Mouse (Mus musculus): ENCODE data around the gene Olfr691.
"Not testable (repeated sequence)": the region's sequence is repeated elsewhere in the genome, so short reads cannot be mapped to it uniquely, and the experiment has no call there.

Gene Olfr691

DNA sequence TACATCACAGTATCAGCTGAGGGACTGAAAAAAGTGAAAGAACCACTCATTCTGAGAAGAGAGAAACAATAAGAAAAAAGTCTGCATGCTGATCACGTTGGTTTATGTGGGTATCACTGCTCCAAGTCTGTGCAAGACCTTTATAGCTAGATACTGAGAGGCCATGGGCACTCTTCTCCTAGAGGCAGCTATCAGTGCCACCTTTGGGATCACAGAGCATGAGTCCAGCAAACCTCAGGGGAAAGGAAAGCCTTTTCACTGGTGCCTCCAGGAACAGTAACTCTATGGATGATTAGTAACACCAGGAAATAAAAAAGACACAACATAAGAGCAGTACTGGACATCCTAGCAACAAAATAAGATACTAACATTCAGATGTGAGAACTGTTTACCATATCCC is at the start of gene Olfr691:
TSS of gene Olfr691 (minus strand) at position 101 of the 400 bp plus-strand sequence.
- in situ Hi-C loops (cut with MboI; ENCODE audit: low pct_unique_long_range_greater_than_20kb in 1 of 2, low sequenced_read_pairs in 2 of 2, unreplicated experiment in 1 of 2), result no loop called here

GRCm38 (mm10) chr7:105390236-105390635 is 48.2 kb upstream of the Olfr691 start:
- in situ Hi-C loops (cut with MboI; ENCODE audit: low pct_unique_long_range_greater_than_20kb in 1 of 2, low sequenced_read_pairs in 2 of 2, unreplicated experiment in 1 of 2), result loop anchor here in 1 of 2 experiments (25.0 kb wide), 1 partner anchor 1153 kb away; the partner anchor contains the start of gene Trim34a

GRCm38 (mm10) chr7:105387696-105388095 is 45.6 kb upstream of the Olfr691 start:
- in situ Hi-C loops (cut with MboI; ENCODE audit: low pct_unique_long_range_greater_than_20kb in 1 of 2, low sequenced_read_pairs in 2 of 2, unreplicated experiment in 1 of 2), result loop anchor here in 1 of 2 experiments (25.0 kb wide), 1 partner anchor 1150 kb away; the partner anchor contains the start of gene Trim34a

- in situ Hi-C loops (cut with MboI; ENCODE audit: low pct_unique_long_range_greater_than_20kb in 1 of 2, low sequenced_read_pairs in 2 of 2, unreplicated experiment in 1 of 2), result loop anchor here in 1 of 2 experiments (25.0 kb wide), 1 partner anchor 1143 kb away; the partner anchor contains the start of gene Trim34a
These were observed 38.3 kb upstream of the Olfr691 start for GRCm38 (mm10) chr7:105380329-105380728.

DNA sequence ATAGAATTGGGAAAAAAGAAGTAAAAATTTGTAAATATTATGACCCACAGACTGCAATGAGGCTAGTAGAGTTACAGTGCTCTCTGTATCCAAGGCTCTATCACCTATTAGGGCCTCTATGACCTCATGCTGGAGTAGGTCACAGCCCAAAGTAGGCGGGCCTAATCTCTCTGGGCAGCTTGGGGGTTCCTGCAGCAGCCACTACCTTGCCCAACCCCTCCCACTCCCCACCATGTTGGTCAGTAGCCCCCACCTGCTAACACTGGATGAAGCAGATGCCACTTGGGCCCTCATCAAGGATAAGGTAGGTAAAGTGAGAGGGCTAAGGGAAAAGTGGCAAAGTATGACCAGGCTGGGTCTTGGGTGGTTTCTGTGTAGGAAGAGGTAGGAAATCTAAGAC is 32.8 kb upstream of the Olfr691 start, which contains the start of gene Gm5901:
TSS of gene Gm5901 (plus strand) at position 173 of the 400 bp plus-strand sequence.
- in situ Hi-C loops (cut with MboI; ENCODE audit: low pct_unique_long_range_greater_than_20kb in 1 of 2, low sequenced_read_pairs in 2 of 2, unreplicated experiment in 1 of 2), result loop anchor here in 1 of 2 experiments (25.0 kb wide), 1 partner anchor 1138 kb away; the partner anchor contains the start of gene Trim34a

- in situ Hi-C loops (cut with MboI; ENCODE audit: low pct_unique_long_range_greater_than_20kb in 1 of 2, low sequenced_read_pairs in 2 of 2, unreplicated experiment in 1 of 2), result no loop called here
These were observed 31.9 kb upstream of the Olfr691 start for GRCm38 (mm10) chr7:105373976-105374375.

DNA sequence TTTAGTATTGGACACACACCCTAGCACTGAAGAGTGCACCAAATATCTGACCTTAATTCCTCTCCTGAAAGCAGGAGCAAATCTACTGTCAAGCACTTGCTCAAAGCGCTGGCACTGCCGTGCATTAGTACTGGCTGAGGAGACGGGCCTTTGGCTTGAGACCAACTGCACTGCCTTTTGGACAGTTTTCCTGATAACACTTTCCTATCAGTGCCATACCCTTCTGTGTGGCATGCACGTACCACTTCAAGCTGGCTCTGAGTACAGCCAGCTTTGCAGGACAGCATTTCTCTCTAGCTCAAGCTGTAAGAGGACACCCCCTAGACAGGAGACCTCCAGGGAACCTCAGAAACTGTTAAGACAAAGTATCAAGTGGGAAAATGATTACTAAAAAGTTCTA is 31.4 kb upstream of the Olfr691 start:
- in situ Hi-C loops (cut with MboI; ENCODE audit: low pct_unique_long_range_greater_than_20kb in 1 of 2, low sequenced_read_pairs in 2 of 2, unreplicated experiment in 1 of 2), result no loop called here

DNA sequence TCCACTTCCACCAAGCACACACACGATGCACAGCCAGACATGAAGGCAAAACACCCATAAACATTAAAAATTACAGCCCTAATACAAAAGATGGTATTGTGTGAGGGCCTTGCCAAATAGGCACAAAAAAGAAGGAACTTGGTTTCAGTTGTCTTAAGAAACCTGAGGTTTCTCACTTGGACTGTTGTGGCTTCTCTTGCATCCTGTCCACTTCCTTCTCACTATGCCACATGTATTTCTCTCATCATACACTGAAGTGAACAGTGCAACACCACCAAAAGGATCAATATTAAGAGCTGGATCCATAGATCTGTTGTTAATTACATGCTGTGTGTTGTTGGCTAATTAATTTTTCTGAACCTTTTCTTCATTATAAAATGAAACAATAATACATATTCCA is 30.8 kb upstream of the Olfr691 start:
- in situ Hi-C loops (cut with MboI; ENCODE audit: low pct_unique_long_range_greater_than_20kb in 1 of 2, low sequenced_read_pairs in 2 of 2, unreplicated experiment in 1 of 2), result no loop called here

- in situ Hi-C loops (cut with MboI; ENCODE audit: low pct_unique_long_range_greater_than_20kb in 1 of 2, low sequenced_read_pairs in 2 of 2, unreplicated experiment in 1 of 2), result no loop called here
These were observed 26.5 kb upstream of the Olfr691 start for GRCm38 (mm10) chr7:105368521-105368920.

- in situ Hi-C loops (cut with MboI; ENCODE audit: low pct_unique_long_range_greater_than_20kb in 1 of 2, low sequenced_read_pairs in 2 of 2, unreplicated experiment in 1 of 2), result no loop called here
These were observed 25.9 kb upstream of the Olfr691 start, which contains the start of gene Olfr692 for GRCm38 (mm10) chr7:105367930-105368329. TSS of gene Olfr692 (plus strand) at chr7:105368230.

DNA sequence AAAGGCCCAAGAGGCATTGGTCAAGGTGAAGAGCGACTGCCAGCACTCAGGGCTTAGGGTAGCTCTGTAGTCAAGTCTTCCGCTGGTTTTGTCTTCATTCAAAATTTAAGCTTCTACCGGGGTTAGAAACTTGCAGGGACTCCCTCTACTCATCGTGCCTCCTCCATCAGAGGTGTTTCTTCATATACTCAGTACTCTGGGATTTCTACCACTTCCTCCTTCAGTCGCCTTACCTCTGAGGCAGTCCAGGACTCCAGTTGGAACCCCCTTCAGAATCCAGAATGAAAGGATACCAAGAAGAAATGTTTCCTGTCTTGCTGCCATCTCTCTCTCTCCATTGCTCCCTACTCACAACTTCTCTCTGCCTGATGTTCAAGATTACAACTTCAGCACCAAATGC is 25.2 kb upstream of the Olfr691 start:
- in situ Hi-C loops (cut with MboI; ENCODE audit: low pct_unique_long_range_greater_than_20kb in 1 of 2, low sequenced_read_pairs in 2 of 2, unreplicated experiment in 1 of 2), result no loop called here

GRCm38 (mm10) chr7:105361713-105362112 is 19.6 kb upstream of the Olfr691 start:
- in situ Hi-C loops (cut with MboI; ENCODE audit: low pct_unique_long_range_greater_than_20kb in 1 of 2, low sequenced_read_pairs in 2 of 2, unreplicated experiment in 1 of 2), result no loop called here

GRCm38 (mm10) chr7:105356487-105356886 is 14.4 kb upstream of the Olfr691 start:
- in situ Hi-C loops (cut with MboI; ENCODE audit: low pct_unique_long_range_greater_than_20kb in 1 of 2, low sequenced_read_pairs in 2 of 2, unreplicated experiment in 1 of 2), result not testable (repeated sequence)

- in situ Hi-C loops (cut with MboI; ENCODE audit: low pct_unique_long_range_greater_than_20kb in 1 of 2, low sequenced_read_pairs in 2 of 2, unreplicated experiment in 1 of 2), result not testable (repeated sequence)
These were observed 14.0 kb upstream of the Olfr691 start for GRCm38 (mm10) chr7:105356064-105356463.

DNA sequence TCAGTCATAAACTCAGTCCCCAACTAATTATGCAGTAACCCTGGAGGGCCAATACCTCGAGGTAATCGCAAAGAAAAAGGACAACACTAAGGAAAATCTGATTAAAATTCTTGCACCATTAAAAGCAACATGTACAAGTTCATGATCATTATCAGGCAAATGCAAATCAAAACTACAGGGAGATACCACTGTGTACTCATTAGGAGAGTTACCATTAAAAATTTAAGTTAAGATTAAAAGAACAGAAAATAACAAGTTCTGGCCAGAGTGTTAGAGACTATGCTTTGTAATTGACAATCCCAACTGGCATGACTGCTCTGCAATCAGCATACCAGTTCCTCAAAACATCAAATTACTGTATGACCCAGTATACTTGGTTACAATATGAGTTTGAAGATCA is 682 bp upstream of the Olfr691 start:
- in situ Hi-C loops (cut with MboI; ENCODE audit: low pct_unique_long_range_greater_than_20kb in 1 of 2, low sequenced_read_pairs in 2 of 2, unreplicated experiment in 1 of 2), result no loop called here

- in situ Hi-C loops (cut with MboI; ENCODE audit: low pct_unique_long_range_greater_than_20kb in 1 of 2, low sequenced_read_pairs in 2 of 2, unreplicated experiment in 1 of 2), result no loop called here
These were observed 8.1 kb downstream of the Olfr691 start, which contains the start of gene Olfr690 for GRCm38 (mm10) chr7:105334004-105334403. TSS of gene Olfr690 (minus strand) at chr7:105334104.

DNA sequence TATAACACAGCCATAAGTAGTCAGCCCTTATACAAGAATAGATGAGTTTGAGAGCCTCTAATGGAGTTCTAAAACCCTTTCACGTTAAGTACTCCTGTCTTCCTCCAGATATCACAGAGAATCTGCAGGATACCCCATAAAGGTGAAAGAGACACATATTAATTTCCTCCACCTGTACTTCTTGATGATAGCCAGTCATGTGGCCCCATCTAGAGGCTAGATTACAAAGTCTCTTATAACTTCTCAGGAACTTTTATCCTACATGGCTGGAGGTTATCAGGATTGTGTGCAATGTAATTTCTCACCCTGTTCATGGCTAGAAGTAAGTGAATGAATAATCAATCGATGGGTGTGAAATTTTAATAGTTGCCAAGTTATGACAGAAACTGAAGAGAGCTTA is 16.8 kb downstream of the Olfr691 start:
- in situ Hi-C loops (cut with MboI; ENCODE audit: low pct_unique_long_range_greater_than_20kb in 1 of 2, low sequenced_read_pairs in 2 of 2, unreplicated experiment in 1 of 2), result no loop called here

- in situ Hi-C loops (cut with MboI; ENCODE audit: low pct_unique_long_range_greater_than_20kb in 1 of 2, low sequenced_read_pairs in 2 of 2, unreplicated experiment in 1 of 2), result no loop called here
These were observed 31.2 kb downstream of the Olfr691 start, which contains the start of gene Olfr689 for GRCm38 (mm10) chr7:105310865-105311264. TSS of gene Olfr689 (plus strand) at chr7:105311165.

DNA sequence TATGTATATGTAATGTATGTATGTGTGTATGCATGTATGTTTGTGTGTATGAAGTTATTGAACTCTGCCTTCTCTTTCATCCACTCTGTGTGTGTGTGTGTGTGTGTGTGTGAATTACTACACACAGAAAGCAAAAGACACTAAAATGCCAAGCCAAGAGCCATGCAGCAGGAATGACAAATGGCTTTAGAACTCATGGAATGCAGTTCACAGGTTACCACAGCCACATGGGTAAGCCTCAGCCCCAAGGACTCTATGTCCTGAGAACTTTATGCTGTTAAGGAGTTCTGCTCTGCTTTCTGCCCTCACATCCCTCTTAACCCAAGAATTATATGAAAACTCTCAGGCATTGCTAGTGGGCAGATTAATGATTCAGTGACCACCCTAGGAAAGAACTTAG is 52.0 kb downstream of the Olfr691 start:
- in situ Hi-C loops (cut with MboI; ENCODE audit: low pct_unique_long_range_greater_than_20kb in 1 of 2, low sequenced_read_pairs in 2 of 2, unreplicated experiment in 1 of 2), result no loop called here

DNA sequence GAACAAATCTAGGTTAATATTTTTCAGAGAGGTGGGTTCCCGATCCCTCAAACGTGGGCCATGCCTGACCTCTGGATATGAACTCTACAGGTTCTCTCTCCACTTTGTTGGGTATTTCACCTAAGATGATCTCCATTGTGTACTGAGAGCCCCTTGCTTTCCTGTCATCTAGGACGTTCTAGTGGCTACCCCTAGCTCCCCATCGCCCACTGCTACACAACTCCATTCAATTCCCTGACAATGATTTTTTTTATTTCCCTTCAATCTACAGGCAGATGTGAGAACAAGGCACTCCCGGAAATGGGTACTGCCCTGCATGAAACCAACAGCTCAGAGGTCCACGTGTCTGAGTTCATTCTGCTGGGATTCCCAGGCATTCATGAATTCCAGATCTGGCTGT is 54.3 kb downstream of the Olfr691 start, which contains the start of gene Olfr688:
TSS of gene Olfr688 (plus strand) at position 301 of the 400 bp plus-strand sequence.
- in situ Hi-C loops (cut with MboI; ENCODE audit: low pct_unique_long_range_greater_than_20kb in 1 of 2, low sequenced_read_pairs in 2 of 2, unreplicated experiment in 1 of 2), result no loop called here
